Mouse (Mus musculus): ENCODE measurements at regions not wholly inside any gene's neighbourhood (a gene's known extent, or its start where the extent isn't known, plus 50 kb on each side); places are given as distances from the start of the nearest gene placed in this dataset.
A peak's percentile ranks its signal among the peaks of the same experiment; 100 is the strongest.

DNA sequence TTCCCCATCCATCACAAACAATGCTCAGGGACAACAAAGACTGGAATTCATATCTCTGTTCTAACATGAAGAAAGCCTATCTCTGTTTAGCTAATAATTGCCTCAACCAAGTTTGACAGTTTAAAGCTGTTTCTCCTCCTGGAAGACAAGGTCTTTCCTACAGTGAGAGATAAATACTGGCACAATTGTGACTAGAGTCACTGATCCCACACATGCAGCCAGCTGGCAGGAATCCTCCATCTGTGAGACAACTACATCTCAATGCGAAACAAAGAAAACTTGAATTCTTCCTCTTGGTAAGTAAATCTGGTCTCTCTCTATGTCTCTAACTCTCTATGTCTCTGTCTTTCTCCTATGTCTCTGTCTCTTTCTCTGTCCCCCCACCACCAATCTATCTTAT is 239.1 kb upstream of the Nsun2 start:
- no peak for DNase-seq

GRCm38 (mm10) chr13:69303316-69303715 is 230.2 kb upstream of the Nsun2 start:
- DNase-seq: no peak

DNA sequence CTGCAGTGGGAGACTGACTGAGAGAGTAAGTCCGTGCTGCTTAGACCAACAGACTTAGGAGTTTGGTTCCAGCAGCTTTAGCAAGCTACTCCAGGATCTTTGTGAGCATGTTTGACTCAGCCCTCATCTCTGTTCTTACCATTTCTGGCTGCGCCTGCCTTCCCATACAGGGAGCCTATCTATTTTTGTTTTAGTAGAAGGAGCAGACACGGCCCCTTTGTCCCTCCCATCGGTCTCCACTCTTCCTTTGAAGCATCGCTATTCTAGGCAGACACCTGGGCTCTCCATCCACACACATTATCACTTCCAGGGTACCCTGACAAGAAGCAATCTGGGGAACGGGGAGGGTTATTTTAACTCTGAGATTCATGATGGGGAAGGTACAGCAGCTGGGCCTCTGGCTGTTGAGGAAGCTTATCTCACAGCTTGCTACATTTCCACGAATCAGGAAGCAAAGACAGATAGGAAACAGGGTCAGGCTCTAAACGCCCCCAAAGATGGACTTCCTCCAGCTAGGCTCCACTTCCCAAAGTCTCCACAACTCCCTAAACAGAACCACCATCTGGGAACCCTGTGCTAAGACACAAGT is 203.0 kb upstream of the Nsun2 start:
- DNase-seq: no peak

DNA sequence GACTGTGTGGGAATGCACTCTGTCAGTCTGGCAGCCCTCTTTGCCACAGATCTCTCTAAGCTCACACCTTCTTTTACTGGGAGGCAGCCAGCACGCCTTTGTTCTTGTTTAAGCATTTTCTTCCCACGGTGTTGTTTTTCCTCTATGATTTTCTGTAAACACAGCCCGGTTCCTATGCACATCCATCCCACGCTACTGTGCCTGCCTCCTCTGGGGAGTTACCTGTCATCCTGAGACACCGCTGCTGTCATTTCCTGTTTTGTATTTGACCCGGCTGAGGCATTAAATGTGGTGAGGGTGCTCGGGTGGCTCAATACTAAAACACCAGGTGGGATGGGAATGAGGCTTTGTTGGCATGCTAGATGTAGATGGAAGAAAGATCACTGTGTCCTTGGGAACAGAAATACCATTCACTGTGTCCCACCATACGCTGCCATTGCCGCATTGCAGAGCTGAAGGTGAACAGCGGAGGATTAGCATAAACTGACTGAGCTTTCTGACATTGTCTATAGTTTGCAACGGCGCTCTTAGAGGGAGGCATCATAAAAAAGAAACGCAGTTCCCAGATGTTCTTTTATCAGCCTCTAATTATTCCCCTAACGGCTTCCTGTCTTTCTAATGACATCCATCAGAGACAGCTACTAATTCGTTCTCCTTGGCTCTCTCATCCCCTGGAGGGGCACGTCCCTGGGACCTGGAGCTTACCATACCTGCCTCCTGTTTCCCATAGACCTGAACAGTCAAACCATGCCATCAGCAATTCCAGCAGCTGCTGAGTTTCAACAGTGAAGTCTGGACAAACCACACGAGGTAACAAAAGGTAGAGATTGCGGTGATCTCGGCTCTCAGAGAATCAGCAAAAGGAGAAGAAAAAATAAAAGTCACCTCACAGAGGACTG is 201.8 kb upstream of the Nsun2 start:
- no peak for DNase-seq

- no peak for DNase-seq
Measured at GRCm38 (mm10) chr13:69343806-69344205, 189.7 kb upstream of the Nsun2 start.

DNA sequence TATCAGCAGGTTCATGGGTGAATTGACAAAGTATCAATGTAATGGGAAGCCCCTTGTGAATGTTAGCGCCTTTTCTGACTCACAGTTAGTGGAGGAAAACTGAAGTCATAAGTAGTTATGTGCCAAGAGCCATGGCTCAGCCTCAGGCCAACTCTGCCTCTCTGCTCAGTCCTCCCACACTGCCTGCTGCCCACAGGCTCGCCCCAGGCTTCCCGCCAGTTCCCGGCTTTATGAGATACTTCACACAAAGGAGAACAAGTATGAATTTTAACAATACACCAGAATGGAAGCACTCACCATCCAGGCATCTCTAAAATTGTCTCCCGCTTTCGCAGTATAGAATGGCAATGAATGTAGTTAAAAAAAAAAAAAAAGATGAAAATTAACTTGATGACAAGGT is 176.1 kb upstream of the Nsun2 start:
- no peak for DNase-seq

GRCm38 (mm10) chr13:69365880-69366490 is 167.6 kb upstream of the Nsun2 start:
- DNase-seq: no peak

DNA sequence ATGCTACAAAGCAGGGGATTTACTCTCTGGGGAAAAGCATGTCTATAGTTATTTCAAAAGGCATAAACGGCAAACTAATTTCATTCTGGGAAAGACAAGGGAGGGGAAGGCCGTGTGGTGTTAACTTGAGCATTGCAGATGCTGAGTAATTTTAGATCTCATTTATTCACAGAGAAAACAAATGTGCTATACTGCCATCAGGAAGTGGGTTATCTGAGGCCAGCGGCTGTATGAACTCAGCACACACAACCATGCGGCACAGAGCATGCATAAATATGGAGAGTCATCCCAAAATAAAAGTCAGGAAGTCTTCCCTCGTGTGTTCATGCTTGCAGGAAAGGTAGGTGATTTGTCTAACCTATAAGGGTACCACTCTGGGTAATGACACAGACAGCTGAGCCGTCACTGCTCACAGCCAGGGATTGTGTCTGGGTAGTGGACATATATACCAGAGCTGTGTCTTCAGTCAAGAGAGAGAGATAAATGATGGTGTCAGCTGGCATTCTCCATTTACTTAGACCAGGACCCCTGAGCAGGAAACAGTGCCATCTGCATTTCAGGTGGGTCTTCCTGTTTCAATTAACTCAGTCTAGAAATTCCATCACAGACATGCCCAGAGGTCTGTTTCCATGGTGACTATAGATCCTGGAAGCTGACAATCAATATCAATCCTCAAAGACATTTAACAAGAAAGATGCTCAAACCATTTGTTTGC is 160.3 kb upstream of the Nsun2 start:
- DNase-seq: no peak

- DNase-seq: no peak
Measured at GRCm38 (mm10) chr13:69373816-69374142, 159.8 kb upstream of the Nsun2 start.

DNA sequence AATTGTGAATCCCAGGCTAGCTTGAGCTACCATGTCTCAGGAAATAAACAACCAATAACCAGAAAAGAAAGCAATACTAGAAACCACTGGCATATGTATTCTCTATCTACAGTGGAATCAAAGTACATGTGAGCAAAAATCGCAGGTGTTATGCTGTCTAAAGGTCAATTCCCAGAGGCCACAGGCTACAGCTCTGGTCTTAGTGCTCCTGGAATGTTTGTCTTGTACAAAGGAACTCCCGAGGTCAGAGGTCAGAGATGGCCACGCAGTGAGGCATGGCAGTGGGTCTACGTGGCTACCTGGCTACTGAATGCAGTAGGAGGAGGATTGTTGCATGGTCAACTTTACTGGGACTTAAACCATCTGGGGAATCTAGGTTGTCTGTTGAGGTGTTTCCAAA is 153.1 kb upstream of the Nsun2 start:
- DNase-seq: no peak

- no peak for DNase-seq
Measured at GRCm38 (mm10) chr13:69384767-69385166, 148.8 kb upstream of the Nsun2 start.

- no peak for DNase-seq
Measured at GRCm38 (mm10) chr13:69392917-69393827, 140.4 kb upstream of the Nsun2 start.

DNA sequence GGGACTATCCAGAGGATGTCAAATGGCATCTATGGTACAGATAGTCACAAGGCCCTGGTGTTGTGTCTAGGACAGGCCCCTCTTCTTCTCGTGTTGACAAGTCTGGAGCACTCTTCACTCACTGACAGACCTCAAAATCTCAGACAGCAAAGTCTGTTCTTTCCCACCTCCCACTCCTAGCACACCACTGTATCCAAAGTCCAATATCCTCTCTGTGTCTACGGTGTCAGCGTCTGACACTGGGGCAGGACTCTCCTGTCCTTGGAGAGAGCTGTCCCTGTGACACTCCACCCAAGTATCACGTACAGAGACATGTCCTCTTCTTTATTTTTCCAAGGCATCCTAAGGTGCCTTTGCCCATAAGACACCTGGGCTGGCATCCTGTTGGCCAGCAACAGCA is 139.0 kb upstream of the Nsun2 start:
- DNase-seq: no peak

DNA sequence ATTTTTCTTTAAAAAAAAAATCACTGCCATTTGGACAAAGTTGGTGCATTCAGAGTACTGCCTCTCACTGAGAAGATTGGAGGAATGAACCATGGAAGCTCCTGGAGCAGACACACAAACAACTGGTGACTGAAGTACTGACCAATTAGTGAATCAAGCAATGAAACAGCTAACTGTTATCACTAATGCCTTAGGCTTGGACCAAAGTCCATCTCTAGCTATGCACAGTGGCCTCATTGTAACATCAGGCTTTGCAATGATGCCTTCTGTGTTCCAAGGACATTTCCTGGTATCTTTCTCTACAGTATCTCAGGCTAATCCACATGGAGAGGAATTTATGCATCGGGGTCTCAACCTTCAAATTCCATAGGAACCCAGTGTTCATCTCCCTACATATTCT is 123.2 kb upstream of the Nsun2 start:
- no peak for DNase-seq

GRCm38 (mm10) chr13:69414813-69415212 is 118.7 kb upstream of the Nsun2 start:
- DNase-seq: no peak

DNA sequence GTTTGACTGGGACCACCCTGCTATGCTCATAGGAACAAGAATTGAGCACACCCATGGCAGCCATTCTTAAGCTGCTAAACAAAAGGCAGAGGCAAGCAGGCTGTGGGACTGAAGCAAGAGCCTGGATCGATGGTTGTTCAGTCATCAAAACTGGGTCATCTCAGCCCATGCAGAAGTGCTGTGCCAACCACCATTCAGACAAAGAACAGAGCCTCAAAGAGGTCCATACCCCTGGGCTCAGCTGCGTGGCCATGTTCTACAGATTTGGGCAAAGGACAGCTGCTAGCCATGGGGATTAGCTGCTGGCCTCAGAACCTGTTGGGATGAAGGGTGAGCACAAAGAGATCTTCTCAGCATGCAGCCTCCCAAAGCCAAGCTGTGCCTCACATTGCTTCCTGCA is 116.8 kb upstream of the Nsun2 start:
- DNase-seq: no peak

GRCm38 (mm10) chr13:69417855-69418478 is 115.6 kb upstream of the Nsun2 start:
- no peak for DNase-seq

DNA sequence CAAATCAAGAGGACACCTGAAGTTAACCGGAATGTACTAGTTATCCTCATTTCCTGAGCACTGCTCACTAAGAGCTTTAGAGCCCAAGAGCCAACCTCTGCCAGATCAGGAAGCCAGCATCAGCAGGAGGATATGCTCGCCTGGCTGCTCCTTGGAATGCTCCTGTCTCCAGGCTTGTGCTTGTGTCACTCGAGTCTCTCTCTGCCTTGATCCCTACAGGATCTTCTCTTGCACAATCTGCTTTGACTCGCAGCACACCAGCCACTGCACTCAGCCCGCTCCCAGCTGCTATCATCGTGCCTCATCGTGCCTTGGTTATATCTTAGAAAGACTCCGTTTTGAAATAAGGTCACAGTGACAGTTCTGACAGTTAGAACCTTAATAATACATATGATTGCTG is 113.4 kb upstream of the Nsun2 start:
- DNase-seq: no peak

DNA sequence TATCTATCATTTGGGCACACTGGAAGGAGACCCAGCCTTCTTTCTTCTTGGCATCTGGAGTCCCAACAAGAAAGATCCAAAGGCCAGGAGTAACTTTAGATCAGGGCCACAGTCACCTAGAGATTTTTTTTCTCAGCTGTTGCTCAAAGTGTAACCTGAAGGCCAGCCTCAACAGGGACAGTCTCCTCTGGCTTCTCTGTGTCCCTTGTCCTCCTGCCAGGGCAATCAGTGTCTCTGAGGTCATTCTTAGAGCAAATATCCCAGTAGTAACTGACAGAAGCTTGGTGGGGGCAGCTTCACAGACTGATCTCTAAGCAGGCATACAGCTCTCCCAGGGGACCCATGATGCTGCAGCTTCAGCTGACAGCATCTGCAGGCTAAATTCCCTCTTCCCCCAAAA is 111.6 kb upstream of the Nsun2 start:
- no peak for DNase-seq

GRCm38 (mm10) chr13:69426117-69426516 is 107.4 kb upstream of the Nsun2 start:
- DNase-seq: peak; percentile 56

DNA sequence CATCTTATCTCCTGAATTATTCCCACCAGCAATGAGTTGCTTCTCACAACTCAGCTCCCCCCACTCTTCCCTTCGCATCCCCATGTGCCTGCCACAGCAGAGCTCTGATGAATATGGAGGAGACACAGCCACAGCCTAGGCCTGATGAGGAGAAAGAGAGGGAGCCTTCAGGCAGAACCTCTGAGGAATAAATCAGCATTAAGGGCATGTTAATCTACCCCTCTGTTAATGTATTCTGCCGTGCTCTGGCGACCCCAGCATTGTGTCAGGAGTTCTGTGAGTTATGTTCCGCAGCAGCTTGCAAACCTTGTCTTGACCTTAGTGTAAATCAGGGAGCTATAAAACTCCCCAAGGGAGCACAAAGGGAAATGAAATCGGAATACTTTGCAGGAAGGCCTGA is 104.0 kb upstream of the Nsun2 start:
- no peak for DNase-seq

Data from adrenal gland, postnatal 10 days (tissue).